Mouse (Mus musculus) cerebellum, adult 9-11 months (tissue): ENCODE measurements around the gene Foxo3.

Experiments
- DNase-seq: peaks from one replicate; pipeline ENCODE4 v3.0.0; 2022

The Foxo3 gene

GRCm38 (mm10) chr10:42275401-42275870 is 1.1 kb downstream of the Foxo3 start:
- peak; percentile 76 for DNase-seq

DNA sequence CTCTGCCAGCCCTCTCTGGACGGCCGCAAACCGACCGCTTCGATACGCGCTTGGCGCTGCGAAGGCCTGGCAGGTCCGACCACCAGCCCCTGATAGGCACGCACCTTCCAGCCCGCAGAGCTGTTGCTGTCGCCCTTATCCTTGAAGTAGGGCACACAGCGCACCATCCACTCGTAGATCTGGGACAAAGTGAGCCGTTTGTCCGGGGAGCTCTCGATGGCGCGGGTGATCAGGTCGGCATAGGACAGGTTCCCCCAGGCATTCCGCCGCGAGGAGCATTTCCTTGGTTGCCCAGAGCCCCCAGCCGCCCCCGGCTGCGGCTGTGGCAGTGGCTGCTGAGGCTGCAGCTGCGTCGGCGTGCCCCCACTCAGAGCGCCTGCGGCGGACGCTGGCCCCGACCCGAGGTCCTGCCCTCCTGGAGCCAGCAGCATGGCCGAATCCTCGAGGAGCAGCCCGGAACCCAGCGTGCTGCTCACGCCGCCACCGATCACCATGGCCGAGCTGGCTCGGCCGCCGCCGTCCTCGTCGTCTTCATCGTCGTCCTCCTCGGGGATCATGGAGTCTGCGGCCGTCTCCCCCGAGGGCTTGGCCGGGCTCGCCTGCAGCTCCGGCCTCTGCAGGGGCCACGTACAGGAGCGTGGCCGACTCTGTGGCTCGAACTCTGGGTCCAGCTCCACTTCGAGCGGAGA is 1.7 kb downstream of the Foxo3 start:
- peak; percentile 59 for DNase-seq

DNA sequence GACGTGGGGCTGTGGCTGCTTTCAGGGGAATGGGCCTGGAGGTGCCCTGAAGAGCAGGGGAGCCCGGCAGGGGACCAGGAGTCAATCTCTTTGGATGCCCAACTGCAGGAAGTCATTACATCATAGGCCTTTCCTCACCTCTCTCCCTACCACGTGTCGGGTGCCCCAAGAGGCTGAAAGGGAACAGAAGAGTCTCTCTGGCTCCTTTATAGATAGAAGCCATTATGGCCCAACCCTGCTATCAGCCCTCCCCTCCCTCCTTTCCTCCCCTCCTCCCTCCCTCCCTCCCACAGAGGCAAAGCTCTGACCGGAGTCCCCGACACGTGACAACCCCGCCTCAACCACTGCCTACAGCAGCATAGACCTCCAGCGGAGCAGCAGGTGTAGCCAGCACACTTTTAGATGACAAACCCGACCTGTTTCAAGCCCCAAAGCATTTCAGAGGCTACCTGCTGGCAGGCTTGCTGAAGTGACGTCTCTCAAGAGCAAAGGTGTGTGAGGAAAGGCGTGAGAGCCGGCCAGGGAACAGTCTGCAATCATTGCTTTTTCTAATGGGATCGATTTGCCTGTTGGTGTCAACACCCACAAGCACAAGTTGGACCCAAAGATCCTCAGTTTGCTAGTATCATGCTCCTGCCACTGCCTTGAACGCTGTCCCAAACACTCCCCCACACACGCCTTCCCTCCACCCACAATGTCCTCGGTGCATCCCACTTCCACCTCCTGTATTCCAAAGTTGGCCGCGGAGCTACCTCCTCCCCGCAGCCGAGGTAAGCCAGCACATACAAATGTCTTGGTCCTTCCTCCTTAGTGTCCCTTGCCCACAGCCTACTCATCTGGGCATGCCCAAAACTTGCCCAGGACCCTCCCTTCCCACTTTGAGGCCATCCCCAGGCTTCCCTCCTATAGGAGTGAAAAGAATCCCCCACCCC is 2.5 kb downstream of the Foxo3 start:
- DNase-seq, result peak; percentile 75

DNA sequence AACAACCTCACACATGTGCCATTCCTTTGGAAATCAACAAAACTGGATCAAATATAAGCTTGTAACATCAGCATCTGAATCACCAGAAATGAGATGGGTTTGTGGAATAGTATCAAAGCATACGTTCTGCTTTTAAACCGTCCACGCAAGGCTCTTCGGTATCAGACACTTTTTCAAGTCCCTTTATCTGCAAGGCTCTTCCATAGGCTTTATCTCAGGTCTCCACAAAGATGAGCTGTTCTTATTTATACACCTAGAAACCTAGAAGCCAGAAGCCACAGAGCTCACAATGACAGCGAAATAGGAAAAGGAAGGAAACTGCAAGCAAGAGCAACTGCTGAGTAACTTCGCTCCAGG is 3.2 kb downstream of the Foxo3 start:
- no peak for DNase-seq

GRCm38 (mm10) chr10:42271454-42272230 is 4.9 kb downstream of the Foxo3 start:
- no peak for DNase-seq

DNA sequence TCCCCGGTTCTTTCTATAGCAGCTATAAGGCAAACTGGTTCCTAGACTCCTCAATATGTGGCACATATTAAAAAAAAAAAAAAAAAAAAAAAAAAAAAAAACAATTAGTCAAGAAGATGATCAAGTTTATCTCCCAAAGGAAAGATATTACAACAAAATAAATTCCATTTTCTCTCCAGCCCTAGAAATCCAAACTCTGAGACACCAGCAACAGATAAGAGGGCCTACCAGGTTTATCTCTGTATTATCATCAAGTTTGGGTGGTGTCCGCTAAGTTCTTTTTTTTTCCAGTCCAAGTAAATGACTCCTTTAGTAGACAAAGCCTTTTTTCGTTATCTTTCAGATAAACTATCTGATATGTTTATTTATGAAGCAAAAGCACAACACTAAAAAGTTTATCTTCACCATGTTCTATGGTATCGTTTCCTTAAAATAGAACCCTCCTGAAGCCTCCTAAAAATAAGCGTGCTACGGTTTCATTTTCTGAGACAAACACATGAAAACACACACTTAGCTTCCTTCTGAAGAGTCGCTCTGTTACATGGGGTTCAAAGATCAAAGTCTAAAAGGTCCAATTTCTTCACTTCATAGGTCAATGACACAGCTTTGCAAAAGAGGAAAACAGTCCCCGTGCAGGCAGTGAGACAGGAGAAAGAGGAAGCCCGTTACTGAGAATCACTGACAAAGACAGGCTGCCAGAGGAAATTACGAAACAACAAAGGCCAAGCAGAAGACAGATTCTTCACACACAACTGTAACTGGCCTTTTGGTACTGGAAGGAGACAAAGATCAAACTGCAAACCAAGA is 6.1 kb downstream of the Foxo3 start:
- no peak for DNase-seq

GRCm38 (mm10) chr10:42269281-42270025 is 7.1 kb downstream of the Foxo3 start:
- DNase-seq, result no peak

DNA sequence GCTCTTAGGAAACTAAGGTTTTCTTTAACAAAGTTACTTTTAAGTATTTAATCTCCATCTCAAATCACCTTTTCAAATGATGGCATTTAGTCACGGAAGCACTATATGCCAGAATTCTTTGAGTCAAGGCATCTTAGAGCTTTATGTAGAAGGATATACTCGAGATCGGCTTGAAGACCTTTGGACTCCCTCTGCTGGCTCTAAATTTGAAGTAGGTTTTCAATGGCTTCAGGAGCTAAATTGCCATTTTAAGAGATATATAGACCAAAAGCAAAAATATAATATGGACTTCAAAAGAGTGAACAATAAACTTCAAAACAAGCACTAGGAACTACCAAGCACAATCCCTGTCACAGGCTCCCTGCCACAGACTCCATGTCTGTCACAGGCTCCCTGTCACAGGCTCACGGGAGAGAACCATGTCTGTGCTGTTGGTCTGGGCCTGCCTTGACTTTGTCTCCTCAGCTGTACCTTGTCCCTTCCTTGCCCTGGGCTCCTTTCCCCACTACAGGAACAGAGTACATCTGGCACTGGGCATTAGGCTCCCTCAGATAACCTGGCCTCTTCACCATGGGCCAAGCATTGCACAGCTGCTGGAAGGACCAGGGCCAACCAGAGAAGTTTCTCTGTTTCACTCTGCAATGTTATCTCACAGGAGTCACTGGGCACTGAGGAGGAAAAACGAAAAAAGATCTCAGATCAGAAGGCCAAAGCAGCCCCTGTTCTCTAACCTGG is 8.6 kb downstream of the Foxo3 start:
- DNase-seq, result no peak

- peak; percentile 59 for DNase-seq
Measured at GRCm38 (mm10) chr10:42265021-42265689, 11.4 kb downstream of the Foxo3 start.

DNA sequence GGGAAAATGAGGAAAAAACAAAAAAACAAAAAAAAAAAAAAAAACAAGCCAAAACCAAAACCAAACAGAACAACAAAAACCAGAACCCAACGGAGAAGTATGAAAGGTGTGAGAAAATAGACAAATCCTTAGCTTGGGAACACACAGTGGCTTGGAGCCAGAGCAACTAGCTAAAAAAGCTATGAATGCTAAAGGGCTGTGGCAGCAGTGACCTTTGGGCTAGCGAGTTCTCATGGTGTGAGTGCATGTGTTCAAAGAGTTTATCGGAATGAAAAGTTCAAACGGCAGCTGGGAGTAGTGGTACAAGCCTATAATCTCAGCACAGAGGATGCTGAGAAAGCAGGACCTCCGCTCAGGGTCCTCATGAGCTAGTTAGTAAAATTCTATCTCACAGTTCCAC is 12.4 kb downstream of the Foxo3 start:
- peak; percentile 21 for DNase-seq

DNA sequence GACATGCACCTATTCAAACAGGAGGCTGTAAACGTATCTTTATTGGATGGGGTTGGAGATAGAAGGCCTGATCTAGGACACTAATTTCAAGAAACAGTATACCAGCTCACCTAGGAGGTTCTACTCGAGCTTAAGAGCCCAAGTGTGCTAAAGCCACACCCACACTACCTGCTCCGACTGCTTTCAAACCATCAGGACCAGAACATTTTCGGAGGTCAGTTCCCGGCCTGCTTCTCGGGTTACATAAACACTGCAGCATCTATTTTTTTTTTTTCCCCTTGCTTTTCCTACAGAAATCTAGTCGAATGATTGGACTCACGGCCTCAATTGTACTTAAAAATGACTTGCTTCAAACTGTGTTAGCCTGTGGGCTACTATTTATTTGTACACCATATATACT is 12.9 kb downstream of the Foxo3 start:
- DNase-seq, result peak; percentile 18

- peak; percentile 15 for DNase-seq
Measured at GRCm38 (mm10) chr10:42262061-42262460, 14.5 kb downstream of the Foxo3 start.

DNA sequence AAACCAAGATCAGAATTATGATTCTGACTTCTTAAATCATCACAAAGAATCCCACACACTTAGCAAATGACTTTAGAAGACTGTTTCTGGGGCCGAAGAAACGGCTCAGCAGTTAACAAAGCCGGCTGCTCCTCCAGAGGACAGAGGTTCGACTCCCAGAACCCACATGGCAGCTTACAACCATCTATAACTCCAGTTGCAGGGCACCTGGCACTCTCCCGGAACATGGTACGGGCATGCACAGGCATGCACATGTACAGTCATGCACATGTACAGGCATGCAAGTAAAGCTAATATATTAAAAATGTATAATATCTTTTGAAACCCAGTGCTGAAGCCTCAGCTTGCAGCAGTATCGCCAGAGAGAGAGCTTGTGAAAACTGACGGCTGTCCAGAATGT is 15.5 kb downstream of the Foxo3 start:
- no peak for DNase-seq

GRCm38 (mm10) chr10:42260523-42260922 is 16.0 kb downstream of the Foxo3 start:
- DNase-seq, result peak; percentile 12

- DNase-seq, result no peak
Measured at GRCm38 (mm10) chr10:42259602-42260001, 17.0 kb downstream of the Foxo3 start.

- DNase-seq, result no peak
Measured at GRCm38 (mm10) chr10:42257985-42258384, 18.6 kb downstream of the Foxo3 start.

DNA sequence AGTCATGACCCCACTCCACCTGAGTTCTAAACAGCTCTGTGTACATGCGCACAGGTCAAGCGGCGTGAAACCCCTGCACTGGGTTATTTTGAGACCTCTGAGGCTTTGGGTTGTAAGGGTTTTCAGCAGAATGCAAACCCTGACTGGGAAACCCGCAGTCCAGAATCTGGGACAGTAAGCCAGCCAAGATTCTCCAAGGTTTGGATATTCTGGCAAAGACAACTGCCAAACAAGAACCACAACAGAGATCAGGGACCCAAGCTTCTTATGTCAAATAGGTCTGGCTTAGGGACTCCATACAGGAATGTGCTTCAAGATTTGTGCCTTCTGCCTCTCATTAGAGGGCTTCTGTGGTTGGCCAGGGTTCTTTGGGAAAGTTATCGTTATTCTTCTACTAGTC is 21.8 kb downstream of the Foxo3 start:
- DNase-seq, result no peak

- DNase-seq, result no peak
Measured at GRCm38 (mm10) chr10:42251749-42252323, 24.7 kb downstream of the Foxo3 start.

- DNase-seq, result peak; percentile 73
Measured at GRCm38 (mm10) chr10:42251203-42251602, 25.4 kb downstream of the Foxo3 start.

DNA sequence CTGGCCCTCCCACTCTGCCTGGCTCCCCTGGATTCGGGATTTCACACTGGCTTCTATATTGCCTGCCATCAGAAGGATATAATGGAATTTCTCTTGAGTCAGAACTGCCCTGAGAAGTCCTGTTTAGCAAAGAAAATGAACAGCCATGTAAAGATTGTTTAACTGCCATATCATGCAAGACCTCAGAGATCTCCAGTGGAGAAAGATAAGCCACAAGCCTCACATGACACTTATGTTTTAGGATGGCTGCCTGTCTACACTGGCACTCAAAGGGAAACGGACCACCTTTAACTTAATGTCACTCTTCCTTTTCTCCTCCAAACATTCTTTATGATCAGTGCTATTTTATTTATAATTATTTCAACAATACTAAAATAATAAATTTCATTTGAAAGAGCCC is 26.6 kb downstream of the Foxo3 start:
- no peak for DNase-seq
